Mouse (Mus musculus): Measurements from ENCODE around the gene Vmn1r177. TPM values are rescaled to one million over a fixed set of nuclear protein-coding genes. Genes with fewer than 3 reads are reported as not detected.
"Not testable (repeated sequence)": the region's sequence is repeated elsewhere in the genome, so short reads cannot be mapped to it uniquely, and the experiment has no call there.

The Vmn1r177 gene
- total RNA-seq (2021), result not detected
- long read RNA-seq, experiment 1, result 0 reads
- long read RNA-seq, experiment 2, result 0 reads

DNA sequence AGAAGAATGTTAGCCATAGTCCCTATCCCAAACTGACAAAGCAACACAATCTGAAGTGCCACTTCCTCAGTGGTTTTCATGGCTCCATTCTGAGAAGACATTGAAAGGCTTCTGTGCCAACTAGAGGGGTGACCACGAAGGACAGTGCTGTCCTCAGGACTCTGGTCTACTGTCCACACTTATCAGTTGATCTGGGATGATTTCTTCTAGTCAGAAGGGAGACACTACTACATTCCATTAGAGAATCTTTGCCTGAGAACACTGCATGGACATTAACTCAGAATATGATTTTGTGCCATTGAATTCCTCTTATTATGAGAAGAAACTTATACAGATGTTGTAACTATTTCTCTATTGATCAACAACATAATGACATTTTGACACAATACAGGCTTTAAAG lies at the start of gene Vmn1r177:
Vmn1r177 (minus strand) TSS at position 101 of the 400 bp plus-strand sequence.
- DNase-seq; intact Hi-C loops (cut with DNase I; ENCODE audit: low total_unique reads): not testable (repeated sequence)

GRCm38 (mm10) chr7:23891709-23892108 lies 25.5 kb upstream of the Vmn1r177 start, which contains the start of gene Vmn1r178:
Gene Vmn1r178, plus strand, starts transcription at chr7:23892009.
- DNase-seq, result no peak
- intact Hi-C loops (cut with DNase I; ENCODE audit: low total_unique reads), result no loop called here

DNA sequence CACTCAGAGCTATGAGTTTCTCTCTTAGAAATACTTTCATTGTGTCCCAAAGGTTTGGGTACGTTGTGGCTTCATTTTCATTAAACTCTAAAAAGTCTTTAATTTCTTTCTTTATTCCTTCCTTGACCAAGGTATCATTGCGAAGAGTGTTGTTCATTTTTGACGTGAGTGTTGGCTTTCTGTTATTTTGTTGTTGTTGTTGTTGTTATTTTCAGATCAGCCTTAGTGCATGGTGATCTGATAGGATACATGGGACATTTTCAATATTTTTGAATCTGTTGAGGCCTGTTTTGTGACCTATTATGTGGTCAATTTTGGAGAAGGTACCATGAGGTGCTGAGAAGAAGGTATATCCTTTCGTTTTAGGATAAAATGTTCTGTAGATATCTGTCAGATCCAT lies 10.7 kb upstream of the Vmn1r177 start:
- intact Hi-C loops (cut with DNase I; ENCODE audit: low total_unique reads); DNase-seq: not testable (repeated sequence)

DNA sequence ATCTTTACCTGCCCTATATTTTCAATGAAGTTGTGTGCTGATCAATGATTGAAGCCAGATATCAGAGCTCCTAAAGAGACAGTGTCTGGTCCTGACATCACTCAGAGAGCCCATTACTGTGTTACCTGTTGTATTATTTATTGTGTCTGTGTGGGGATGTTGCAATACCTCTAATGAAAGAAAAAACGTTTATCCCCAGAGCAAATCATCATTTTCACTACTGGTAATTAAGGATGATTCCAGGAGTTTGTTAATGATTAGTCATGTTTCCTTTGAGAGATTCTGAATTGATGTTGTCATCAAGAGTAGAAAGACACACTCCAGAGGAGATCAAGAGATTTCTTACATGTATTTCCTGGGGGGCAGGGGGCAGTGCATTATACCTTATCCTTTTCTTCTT lies 29.0 kb downstream of the Vmn1r177 start, which contains the start of gene Vmn1r176:
Vmn1r176 (minus strand) TSS at position 101 of the 400 bp plus-strand sequence.
- intact Hi-C loops (cut with DNase I; ENCODE audit: low total_unique reads); DNase-seq: not testable (repeated sequence)

Other genes starting within 250 kb of the Vmn1r177 start
- gene Vmn1r171, start 235.7 kb downstream of the Vmn1r177 start, total RNA-seq (2021), result not detected
- not detected for gene Vmn1r172, start 208.1 kb downstream of the Vmn1r177 start, total RNA-seq (2021)
- gene Vmn1r173, start 165.7 kb downstream of the Vmn1r177 start, total RNA-seq (2021), result not detected
- not detected for gene Vmn1r174, start 114.2 kb downstream of the Vmn1r177 start, total RNA-seq (2021)
- not detected for gene Vmn1r175, start 55.8 kb downstream of the Vmn1r177 start, total RNA-seq (2021)
- not detected for gene Vmn1r176, start 29.1 kb downstream of the Vmn1r177 start, total RNA-seq (2021)
- not detected for gene Vmn1r178, start 25.6 kb upstream of the Vmn1r177 start, total RNA-seq (2021)
- gene Vmn1r179, start 60.5 kb upstream of the Vmn1r177 start, total RNA-seq (2021), result not detected
- gene Vmn1r180, start 84.2 kb upstream of the Vmn1r177 start, total RNA-seq (2021), result not detected
- gene Vmn1r181, start 108.2 kb upstream of the Vmn1r177 start, total RNA-seq (2021), result not detected
- gene V1rd19, start 135.2 kb upstream of the Vmn1r177 start, total RNA-seq (2021), result not detected
- gene Vmn1r183, start 186.8 kb upstream of the Vmn1r177 start, total RNA-seq (2021), result not detected
- gene Zfp180, start 215.5 kb upstream of the Vmn1r177 start, total RNA-seq (2021), result 1 to 10 TPM; 5.8 to 6.0 TPM
- gene Zfp112, start 245.9 kb upstream of the Vmn1r177 start, total RNA-seq (2021), result 1 to 10 TPM; 2.7 to 3.5 TPM

Measured in gastrocnemius, postnatal 14 days (tissue).